Mouse (Mus musculus): ENCODE measurements at regions not wholly inside any gene's neighbourhood (a gene's known extent, or its start where the extent isn't known, plus 50 kb on each side); places are given as distances from the start of the nearest gene placed in this dataset.

DNA sequence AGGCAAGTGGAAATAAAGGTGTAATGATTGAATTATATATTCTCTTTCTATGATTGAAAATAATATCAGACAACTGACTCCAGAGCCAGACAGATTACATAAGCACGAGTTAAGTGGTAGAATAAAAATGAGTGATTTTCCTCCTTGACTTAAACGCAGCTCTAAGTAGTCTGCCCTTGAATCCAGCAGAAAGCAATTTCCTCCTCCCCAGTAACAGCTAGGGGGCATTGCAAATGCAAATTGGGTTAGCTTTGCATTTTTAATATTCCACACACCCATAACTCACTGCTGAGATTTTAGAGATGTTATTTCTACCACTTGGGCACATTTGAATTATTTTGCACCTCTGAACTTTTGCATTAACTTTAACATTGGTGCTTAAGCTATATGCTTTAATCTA is 81.6 kb upstream of the Npvf start:
- no peak for TF ChIP-seq CTCF (IDR thresholded peaks at IDR 0.05; ENCODE audit: control insufficient read depth, insufficient read depth, insufficient replicate concordance, low read depth, low read length)
- no peak for TF ChIP-seq POLR2A (IDR thresholded peaks at IDR 0.05; ENCODE audit: control insufficient read depth, low read depth, low read length)
- no peak overlapping the region for H3K4me3 ChIP-seq (ENCODE audit: control insufficient read depth, low read depth, low read length)
- no peak overlapping the region for H3K27ac ChIP-seq (ENCODE audit: control insufficient read depth, insufficient read depth, low read depth, low read length)
- no peaks in the 10 kb centered on the region for H3K4me1 ChIP-seq (ENCODE audit: control insufficient read depth, insufficient read depth, low read length)
- no peaks in the 10 kb centered on the region for H3K27me3 ChIP-seq (ENCODE audit: control insufficient read depth, insufficient read depth, low read length)
- no peaks in the 10 kb centered on the region for H3K36me3 ChIP-seq (ENCODE audit: control insufficient read depth, insufficient read depth, low read length)

DNA sequence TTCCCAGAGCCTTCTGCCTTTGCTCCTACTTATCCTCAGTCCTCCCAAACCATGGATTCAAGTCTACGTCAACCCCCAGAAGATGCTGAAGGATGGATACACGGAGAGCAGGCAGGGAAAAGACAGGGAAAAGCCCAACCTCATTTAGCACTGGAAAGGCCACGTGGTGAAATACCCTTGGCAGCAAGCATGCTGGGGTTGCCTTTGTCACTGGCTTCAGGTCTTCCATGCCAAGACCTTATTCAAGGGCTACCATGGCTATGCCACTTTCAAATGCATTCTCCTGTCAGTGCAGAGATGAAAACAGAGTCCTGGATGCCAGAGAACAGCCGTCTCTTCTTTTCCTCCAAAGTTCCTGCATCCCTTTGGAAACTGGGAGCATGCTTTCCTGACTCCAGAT is 87.8 kb upstream of the Npvf start:
- Histone ChIP-seq H3K27me3 (ENCODE audit: control insufficient read depth, insufficient read depth, low read length) (no peaks in the 10 kb centered on the region), H3K4me3 (ENCODE audit: control insufficient read depth, low read depth, low read length) (no peak overlapping the region), H3K36me3 (ENCODE audit: control insufficient read depth, insufficient read depth, low read length) (no peaks in the 10 kb centered on the region), H3K4me1 (ENCODE audit: control insufficient read depth, insufficient read depth, low read length) (peaks cover 2% of the 10 kb centered on the region; the same call in 1 of the 2 replicates), H3K27ac (ENCODE audit: control insufficient read depth, insufficient read depth, low read depth, low read length) (no peak overlapping the region)
- TF ChIP-seq POLR2A (IDR thresholded peaks at IDR 0.05; ENCODE audit: control insufficient read depth, low read depth, low read length) (no peak), CTCF (IDR thresholded peaks at IDR 0.05; ENCODE audit: control insufficient read depth, insufficient read depth, insufficient replicate concordance, low read depth, low read length) (no peak)

DNA sequence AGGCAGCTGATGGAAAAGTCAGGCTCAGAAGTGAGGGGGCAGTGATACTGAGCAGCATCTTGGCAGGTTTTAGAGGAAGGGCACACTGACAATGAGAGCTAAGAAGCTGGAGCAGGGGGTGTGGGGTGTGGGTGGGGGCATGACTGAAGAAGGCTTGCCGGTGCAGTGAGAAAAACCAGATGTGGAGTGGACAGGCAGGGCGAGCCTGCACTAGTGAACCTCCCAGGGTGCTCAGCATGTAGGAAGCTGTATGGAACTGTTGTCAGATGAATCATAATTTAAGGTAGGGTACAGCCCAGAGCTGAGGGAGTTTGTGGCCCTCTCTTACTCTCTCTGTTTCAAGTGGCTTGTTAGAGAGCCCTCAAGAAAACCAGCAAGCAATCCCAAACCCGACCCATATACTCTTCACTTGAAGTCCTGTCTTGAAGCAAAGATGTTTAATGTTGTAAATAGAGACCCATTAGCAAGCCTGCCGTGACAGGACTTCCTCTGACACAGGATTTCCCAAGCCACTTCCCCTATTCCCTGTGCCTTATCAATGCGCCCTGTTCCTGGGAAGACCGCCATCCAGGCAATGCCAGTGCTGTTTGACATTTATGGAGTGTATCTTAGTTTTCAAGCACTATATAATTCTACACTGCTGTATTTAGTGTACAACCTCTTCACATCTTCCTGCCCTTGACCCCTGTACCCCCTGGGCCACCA is 90.4 kb upstream of the Npvf start:
- no peaks in the 10 kb centered on the region for H3K27me3 ChIP-seq (ENCODE audit: control insufficient read depth, insufficient read depth, low read length)
- H3K4me3 ChIP-seq (ENCODE audit: control insufficient read depth, low read depth, low read length) = no peak overlapping the region
- no peaks in the 10 kb centered on the region for H3K36me3 ChIP-seq (ENCODE audit: control insufficient read depth, insufficient read depth, low read length)
- peaks cover 2% of the 10 kb centered on the region; the same call in 1 of the 2 replicates for H3K4me1 ChIP-seq (ENCODE audit: control insufficient read depth, insufficient read depth, low read length)
- no peak overlapping the region for H3K27ac ChIP-seq (ENCODE audit: control insufficient read depth, insufficient read depth, low read depth, low read length)
- no peak for TF ChIP-seq CTCF (IDR thresholded peaks at IDR 0.05; ENCODE audit: control insufficient read depth, insufficient read depth, insufficient replicate concordance, low read depth, low read length)
- no peak for TF ChIP-seq POLR2A (IDR thresholded peaks at IDR 0.05; ENCODE audit: control insufficient read depth, low read depth, low read length)

DNA sequence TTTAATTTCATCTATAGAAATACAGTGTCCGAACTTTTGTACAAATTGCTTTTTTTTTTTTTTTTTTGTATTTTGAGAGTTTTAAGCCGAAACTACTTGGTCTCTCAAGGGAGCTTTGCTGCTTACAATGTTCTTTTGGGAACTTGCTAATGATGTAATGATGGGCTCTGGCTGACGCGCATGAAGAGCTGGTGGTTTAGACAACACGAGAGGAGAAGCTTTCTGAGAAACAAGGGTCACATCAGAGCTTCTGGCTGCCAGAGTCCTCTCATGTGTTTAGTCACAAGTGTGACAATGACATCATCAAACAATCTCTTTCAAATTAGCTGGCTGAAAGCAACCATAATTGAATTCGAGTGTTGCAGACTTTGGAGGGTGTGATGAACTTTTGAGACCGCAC is 98.9 kb upstream of the Npvf start:
- Histone ChIP-seq H3K27me3 (ENCODE audit: control insufficient read depth, insufficient read depth, low read length) (no peaks in the 10 kb centered on the region), H3K36me3 (ENCODE audit: control insufficient read depth, insufficient read depth, low read length) (no peaks in the 10 kb centered on the region), H3K27ac (ENCODE audit: control insufficient read depth, insufficient read depth, low read depth, low read length) (no peak overlapping the region), H3K4me1 (ENCODE audit: control insufficient read depth, insufficient read depth, low read length) (no peaks in the 10 kb centered on the region), H3K4me3 (ENCODE audit: control insufficient read depth, low read depth, low read length) (no peak overlapping the region)
- no peak for TF ChIP-seq POLR2A (IDR thresholded peaks at IDR 0.05; ENCODE audit: control insufficient read depth, low read depth, low read length)
- no peak for TF ChIP-seq CTCF (IDR thresholded peaks at IDR 0.05; ENCODE audit: control insufficient read depth, insufficient read depth, insufficient replicate concordance, low read depth, low read length)

DNA sequence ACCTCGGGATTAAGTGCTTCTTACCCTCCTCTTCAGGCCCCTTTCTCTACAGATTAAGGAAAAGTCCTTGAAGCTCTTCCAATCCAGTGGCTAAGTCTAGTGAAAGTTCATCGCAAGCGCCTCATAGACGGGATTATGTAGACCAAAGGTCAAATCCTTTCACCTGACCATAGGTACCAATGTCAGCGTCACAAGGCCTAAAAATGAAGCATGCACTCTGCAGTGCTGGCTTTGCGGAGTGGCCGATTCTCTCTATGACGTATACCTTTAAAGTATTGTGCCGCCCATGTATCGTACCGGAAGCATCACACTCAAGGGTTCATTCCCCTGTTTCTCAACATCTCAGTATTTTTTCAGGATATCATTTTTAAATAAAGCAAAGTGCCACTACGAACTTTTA is 100.5 kb upstream of the Npvf start:
- Histone ChIP-seq H3K27me3 (ENCODE audit: control insufficient read depth, insufficient read depth, low read length) (no peaks in the 10 kb centered on the region), H3K36me3 (ENCODE audit: control insufficient read depth, insufficient read depth, low read length) (no peaks in the 10 kb centered on the region), H3K4me3 (ENCODE audit: control insufficient read depth, low read depth, low read length) (no peak overlapping the region), H3K27ac (ENCODE audit: control insufficient read depth, insufficient read depth, low read depth, low read length) (no peak overlapping the region), H3K4me1 (ENCODE audit: control insufficient read depth, insufficient read depth, low read length) (no peaks in the 10 kb centered on the region)
- TF ChIP-seq CTCF (IDR thresholded peaks at IDR 0.05; ENCODE audit: control insufficient read depth, insufficient read depth, insufficient replicate concordance, low read depth, low read length) = no peak
- no peak for TF ChIP-seq POLR2A (IDR thresholded peaks at IDR 0.05; ENCODE audit: control insufficient read depth, low read depth, low read length)

DNA sequence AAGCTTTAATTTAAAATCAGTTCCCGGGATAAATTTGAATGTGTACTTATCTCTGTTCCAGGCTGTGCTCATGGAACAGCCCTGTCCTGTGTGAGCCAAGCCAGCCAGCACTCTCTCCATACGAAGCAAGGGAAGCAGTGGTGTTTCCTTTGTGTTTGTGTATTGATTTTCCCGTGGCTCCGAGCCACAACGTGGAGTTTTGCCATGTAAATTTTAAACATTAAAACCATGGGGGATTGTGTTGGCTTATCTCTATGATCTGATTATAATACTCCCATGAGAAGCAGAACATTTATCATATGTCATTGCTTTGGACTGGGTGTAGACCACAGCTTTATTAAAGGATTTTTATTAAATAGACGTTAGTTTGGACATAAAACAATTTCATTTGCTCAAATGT is 106.1 kb upstream of the Npvf start:
- TF ChIP-seq CTCF (IDR thresholded peaks at IDR 0.05; ENCODE audit: control insufficient read depth, insufficient read depth, insufficient replicate concordance, low read depth, low read length) = no peak
- no peak for TF ChIP-seq POLR2A (IDR thresholded peaks at IDR 0.05; ENCODE audit: control insufficient read depth, low read depth, low read length)
- Histone ChIP-seq H3K27me3 (ENCODE audit: control insufficient read depth, insufficient read depth, low read length) (no peaks in the 10 kb centered on the region), H3K4me1 (ENCODE audit: control insufficient read depth, insufficient read depth, low read length) (no peaks in the 10 kb centered on the region; the same call in 1 of the 2 replicates), H3K36me3 (ENCODE audit: control insufficient read depth, insufficient read depth, low read length) (no peaks in the 10 kb centered on the region), H3K4me3 (ENCODE audit: control insufficient read depth, low read depth, low read length) (no peak overlapping the region), H3K27ac (ENCODE audit: control insufficient read depth, insufficient read depth, low read depth, low read length) (no peak overlapping the region)

DNA sequence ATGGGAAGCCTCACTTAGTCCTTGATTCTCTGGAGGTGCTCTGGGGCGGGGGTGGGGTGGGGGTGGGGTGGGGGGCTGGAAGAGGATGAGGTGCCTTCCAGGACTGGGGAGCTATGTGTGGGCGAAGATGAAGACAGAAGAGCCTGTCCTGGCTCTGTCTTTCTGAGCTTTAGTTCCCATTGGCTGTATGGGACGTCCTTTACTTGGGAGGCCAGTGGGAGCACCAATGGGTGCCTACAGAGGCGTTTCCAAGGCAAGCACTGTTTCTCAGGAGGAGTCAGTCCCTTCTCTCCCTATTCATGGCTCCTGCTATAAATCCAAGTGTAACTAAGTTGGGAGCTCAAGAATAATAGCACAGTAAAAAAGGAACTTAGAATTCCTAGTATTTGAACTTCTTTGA is 108.9 kb upstream of the Npvf start:
- Histone ChIP-seq H3K27ac (ENCODE audit: control insufficient read depth, insufficient read depth, low read depth, low read length) (no peak overlapping the region), H3K4me3 (ENCODE audit: control insufficient read depth, low read depth, low read length) (no peak overlapping the region), H3K27me3 (ENCODE audit: control insufficient read depth, insufficient read depth, low read length) (no peaks in the 10 kb centered on the region), H3K4me1 (ENCODE audit: control insufficient read depth, insufficient read depth, low read length) (no peaks in the 10 kb centered on the region; the same call in 1 of the 2 replicates), H3K36me3 (ENCODE audit: control insufficient read depth, insufficient read depth, low read length) (no peaks in the 10 kb centered on the region)
- TF ChIP-seq CTCF (IDR thresholded peaks at IDR 0.05; ENCODE audit: control insufficient read depth, insufficient read depth, insufficient replicate concordance, low read depth, low read length) = no peak
